Mouse (Mus musculus): ENCODE results near the gene Bhlhe41.

Bhlhe41 gene

DNA sequence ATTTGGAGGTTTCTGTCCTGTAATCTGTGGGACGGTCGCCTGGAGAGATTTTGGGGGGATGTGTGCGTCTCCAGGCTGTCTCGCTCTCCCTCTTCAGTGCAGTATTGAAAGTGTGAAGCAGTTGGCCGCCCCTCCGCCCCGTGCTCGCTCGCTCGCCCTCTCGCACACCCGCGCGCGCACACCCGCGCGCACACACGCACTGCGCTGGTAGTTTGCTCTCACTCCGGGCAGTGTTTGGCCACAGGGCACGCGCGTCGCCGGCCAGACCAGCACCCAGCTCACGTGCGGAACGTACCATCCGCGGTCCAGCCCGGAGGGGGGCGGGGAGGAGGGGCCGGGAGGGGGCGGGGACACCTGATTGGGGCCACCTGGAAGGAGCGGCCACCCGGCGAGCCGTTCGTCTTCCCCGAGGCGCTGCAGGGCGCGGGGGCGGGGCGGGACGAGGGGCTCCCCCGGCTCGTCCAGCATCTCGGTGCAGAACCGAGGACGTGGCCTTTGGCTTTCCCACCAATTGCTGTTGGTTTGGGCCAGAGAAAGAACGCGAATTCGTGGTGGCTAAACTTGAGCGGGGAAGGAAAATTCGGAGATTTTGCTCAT lies at the start of gene Bhlhe41:
Gene Bhlhe41, minus strand, starts transcription at position 270 of the 597 bp plus-strand sequence.
- no peak for DNase-seq (ENCODE audit: low spot score)

DNA sequence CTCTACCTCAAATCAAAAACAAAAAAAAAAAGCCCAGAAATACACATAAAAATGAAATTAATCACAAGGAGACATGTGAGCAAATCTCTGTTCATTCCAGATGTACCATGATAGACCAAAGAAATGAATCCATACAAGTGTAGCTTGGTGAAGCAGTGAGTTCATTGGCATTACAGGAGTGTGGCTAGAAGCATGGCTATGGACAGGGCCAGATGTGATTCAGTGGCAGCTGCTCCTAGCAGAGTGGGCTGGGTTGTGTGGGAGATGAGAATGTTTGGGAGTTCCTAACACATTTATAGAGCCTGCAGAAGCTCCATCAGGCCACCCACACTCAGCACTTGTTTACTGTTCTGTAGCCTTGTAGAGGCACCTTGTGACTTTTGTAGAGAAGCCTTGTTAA lies 46.9 kb upstream of the Bhlhe41 start:
- DNase-seq (ENCODE audit: low spot score) = no peak

DNA sequence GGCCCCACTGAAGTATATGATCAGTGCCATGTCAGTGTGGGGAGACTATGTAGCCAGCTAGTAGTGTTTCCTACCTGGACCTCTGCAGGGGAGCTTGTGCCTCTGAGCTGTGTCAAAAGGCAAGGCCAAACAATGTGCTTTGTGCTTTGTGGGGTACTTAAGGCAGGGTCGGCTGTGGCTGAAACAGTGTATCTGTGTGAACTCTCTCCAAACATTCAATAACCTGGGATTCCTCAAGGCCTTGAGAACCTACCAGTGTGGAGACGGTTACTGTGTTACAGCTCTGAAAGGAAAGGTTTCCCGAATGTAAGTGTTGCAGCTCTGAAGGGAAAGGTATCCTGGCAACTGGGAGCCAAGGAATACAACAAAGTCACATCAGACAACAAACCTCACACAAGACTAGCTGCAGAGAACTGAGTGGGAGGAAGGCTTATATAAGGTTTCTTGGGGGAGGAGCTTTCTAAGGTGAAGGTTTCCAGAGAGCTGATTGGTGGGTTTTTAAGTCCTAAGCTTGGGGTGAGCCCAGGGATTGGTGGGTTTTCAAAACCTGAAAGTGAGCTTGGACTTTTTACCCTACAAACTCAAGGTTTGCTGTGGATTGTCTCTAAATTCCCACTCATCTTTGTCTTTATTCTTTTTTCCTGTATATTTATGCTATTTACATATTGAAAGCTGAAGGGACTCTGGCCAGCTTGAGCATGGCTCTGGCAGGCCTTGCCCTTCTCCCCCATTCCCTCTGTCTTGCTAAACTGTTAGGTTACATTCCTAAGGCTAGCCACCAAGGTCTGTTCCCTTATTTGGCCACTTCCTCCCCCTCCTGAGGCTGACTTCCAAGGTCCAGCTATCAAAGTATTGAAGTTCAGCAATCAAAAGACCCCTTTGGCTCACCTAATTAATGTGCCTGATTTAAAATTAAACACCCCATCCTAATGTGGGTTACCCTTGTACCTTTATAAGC lies 45.4 kb upstream of the Bhlhe41 start:
- DNase-seq (ENCODE audit: low spot score) = no peak

DNA sequence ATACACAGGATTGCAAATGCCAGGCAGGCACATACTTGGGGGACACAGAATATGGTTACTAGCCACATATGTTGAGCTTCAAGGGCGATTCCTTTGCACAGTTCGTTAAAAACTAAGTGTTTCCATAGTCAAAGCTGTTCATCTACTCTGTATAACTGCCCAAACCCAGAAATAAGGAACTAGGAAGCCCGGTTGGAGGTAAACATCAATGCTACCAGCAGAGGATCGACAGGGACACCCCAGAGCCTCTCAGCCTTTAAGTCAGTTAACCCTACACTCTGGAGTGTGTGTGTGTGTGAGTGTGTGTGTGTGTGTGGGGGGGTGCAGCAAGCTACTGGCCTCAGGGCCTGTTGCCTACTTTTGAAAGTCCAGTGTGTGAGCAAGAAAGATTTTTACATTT lies 44.6 kb upstream of the Bhlhe41 start:
- DNase-seq (ENCODE audit: low spot score) = no peak

DNA sequence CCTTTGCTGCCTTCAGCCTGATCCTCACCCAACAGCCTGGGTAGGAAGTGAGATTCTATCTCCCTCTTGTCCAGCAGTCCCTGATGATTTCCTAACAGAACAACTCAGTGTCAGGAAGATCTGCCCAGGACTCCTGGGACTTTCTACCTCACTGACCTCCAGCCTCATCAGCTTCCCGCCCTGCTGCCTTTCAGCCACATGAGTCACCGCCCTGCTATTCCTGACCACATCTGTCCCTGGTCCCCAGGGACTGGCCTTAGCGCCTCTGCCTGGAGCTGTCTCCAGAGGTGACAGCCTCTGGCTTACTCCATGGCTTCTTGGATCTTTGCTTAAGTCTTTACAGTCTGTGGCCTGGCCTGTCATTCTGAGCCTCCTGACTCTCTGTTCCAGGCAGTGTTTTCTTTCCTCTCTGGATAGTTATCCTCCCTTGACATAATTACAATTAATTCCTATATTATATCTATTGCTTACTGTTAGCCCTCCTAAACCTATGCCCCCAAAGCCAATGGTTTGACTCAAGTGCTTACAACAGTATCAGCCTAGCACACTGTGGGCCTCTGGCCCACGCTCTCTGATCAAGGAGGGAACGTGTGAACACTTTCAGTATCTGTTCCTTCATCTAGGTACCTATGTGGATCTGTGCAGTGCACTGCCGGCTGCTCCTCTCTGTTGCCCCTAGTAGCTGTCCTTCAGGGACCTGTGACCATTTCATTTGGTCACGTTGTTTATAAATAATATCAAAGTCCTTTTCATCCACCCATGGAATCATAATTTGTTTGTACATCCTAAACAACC lies 40.9 kb upstream of the Bhlhe41 start:
- no peak for DNase-seq (ENCODE audit: low spot score)

DNA sequence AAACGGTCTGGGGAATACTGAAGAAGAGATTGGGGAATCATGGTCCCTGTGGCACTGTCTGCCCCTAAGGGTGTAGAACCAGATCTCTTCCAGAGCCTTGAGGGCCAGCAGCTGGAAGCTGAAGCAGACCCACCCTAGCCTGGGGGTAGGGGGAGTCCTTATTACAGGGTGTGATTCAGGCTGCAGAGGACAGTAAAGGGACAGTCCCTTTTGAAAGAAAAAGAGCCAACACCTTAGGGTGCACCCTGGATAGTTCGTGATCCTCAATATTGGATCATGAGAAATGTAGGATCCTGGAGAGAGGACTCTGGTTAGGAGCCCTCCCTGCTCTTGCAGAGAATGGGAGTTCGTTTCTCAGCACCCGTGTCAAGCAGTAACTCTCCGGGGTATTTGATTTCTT lies 39.3 kb upstream of the Bhlhe41 start:
- no peak for DNase-seq (ENCODE audit: low spot score)

DNA sequence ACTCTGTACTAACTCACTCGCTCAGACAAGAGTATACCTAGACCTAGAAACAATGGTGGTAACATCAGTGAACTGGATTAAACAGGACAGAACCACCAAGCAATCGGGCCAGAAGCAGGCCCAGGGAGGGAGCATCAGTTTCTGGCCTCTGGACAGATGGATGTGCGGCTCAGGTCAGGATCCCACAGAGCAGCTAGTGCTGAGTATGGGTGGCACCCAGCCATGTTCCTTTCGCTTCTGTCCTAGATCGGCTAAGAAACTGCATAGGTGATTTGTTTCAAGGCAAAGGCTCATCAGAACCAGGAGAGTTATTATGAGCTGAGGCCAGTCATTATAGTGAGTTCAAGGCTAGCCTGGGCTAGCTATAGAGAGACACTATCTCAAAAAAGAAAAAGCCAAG lies 38.8 kb upstream of the Bhlhe41 start:
- no peak for DNase-seq (ENCODE audit: low spot score)

DNA sequence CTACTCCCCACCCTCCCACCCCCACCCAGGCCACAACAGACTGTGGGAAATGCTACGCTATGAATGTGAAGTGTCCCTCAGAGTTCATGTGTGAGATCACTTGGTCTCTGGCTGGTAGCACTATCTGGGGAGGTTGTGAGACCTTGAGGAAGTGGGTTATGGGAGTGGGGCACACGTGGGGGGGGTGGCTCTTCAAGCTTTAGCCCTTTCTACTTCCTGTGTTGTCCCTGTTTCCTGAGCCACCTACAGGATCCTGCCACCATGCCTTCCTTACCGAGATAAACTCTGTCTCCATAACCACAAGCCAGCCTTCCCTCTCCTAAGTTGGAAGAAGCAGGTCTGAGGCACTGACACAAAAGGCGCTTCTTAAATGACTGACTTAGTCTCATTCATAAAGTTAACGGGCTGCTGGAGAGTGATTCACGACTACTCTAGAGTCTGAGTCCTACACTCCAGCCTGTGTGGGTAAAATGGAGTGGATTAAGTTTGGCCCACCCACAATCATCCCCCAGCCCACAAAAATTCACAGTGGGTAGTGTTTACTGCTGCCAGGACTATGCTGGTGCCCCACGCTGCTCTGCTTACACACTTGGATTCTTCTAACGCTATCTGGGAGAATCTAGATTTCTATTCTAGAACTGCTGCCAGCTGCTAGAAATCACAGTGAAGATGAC lies 29.4 kb upstream of the Bhlhe41 start:
- no peak for DNase-seq (ENCODE audit: low spot score)

DNA sequence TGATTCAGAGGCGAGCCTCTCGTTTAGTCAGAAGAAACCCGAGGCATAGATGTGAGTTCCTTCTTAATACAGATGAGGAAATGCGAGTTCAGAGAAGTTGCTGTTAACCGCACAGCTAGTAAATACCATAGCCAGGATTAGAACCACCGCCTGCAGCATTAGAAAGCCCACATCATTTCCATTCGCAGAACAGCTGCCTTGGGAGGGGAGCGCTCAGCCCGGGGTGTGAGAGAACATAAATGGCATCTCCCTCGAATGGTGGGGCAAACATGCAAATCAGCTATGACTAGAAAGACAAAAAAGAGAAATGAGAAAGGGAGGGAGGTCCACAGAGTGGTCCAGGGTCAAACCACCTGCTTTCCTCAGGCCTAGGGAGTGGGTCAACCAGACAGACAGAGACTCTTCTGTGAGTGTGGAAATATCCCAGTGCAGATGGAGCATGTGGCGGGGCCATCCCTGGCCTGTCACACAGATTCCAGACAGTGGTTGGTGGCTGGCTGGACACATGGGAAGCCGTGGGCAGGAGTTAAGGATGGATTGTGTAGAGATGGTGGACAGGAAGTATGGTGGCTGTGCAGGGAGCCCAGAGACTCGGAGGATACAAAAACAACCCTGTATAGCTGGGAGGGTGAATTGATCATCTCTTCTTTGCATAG lies 28.1 kb upstream of the Bhlhe41 start:
- no peak for DNase-seq (ENCODE audit: low spot score)

DNA sequence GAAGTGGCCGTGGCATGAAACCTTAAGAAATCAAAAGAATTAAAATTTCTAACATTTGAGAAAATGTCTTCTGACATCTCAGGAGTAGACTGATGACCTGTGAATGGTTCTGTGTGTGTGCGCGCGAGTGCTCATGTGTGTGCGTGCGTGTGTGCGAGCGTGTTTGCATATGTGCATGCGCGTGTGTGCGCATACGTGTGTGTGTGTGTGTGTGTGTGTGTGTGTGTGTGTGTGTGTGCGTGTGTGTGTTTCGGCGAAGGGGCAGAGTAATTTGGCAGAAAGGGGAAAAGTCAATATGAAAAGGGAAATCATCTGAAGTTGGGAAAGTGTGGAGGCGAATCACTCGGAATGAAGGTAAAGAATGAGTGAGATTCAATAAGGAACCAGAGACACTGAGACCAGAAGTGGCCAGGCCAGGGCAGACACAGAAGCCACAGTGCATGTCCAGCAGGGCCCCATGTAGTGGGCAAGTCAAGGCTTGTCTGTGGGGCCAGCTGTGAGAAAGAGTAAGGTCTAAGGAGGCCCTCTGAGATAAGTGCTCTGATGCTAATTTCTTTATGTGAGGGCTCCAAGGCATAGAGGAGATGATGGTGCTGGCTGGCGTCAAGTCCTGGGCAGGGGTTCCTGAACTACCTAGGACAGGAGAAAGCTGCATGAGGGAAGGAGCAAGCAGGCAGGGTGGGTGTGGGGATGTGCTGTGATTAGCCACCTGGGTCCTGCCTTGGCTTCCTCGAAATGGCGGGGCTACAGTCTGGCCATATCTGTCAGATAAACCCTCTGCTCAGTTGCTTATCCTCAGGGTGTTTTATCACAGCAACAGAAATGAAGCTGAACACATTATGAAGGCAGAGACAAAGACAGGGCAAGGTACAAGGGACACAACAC lies 27.3 kb upstream of the Bhlhe41 start:
- no peak for DNase-seq (ENCODE audit: low spot score)

DNA sequence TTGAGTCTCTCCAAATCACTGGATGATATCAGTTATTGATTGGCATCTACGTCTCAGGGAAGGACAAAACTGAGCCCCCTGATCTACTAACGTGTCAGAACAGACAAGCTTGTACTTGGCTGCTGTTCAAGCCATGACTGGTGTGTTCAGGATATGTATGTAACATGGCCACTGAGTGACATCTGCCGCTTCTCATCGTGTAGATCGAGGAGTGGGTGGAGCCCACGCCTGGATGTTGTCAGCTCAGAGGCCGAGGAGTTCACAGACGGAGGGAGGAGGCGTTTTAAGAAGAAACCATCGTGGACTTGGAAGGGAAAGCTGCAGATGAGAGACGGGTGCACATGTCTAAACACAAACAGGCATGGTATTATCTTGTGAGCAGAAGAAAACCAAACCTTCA lies 26.6 kb upstream of the Bhlhe41 start:
- no peak for DNase-seq (ENCODE audit: low spot score)

DNA sequence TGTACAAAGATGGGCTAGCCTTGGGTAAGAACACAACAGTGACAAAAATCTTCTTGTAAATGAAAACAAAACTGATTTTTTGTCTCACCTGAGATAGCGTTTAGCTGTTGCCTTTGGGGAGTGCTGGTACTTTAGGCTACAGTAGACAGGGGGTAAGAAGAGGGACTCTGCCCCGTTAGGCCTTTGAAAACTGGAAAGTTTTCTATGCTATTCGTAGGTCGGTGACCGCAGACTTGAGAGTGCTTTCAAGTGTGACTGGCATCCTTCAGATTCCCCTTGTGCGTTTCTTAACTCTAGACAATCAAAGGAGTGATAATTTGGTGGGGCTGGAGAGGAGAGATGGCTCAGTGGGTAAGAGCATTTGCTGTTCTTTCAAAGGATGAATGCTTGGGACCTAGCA lies 22.4 kb upstream of the Bhlhe41 start:
- no peak for DNase-seq (ENCODE audit: low spot score)

DNA sequence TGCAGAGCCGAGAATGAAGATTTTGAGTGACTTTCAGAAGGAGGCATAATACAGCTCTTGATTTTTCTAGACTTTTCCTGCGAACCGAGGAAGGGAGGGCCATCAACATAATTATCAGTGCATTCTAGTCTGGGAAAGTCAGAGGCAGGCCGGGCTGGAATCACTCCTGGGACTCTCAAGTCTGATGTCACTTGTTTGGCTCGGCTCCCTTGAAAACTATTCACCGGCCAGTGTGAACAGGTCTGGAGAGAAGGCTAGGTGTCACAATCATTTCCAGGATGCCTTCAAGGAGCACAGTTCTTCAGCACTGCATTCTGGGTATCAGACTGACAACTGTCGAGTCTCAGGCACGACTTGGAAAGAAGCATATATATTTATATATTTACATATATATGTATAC lies 20.9 kb upstream of the Bhlhe41 start:
- no peak for DNase-seq (ENCODE audit: low spot score)

DNA sequence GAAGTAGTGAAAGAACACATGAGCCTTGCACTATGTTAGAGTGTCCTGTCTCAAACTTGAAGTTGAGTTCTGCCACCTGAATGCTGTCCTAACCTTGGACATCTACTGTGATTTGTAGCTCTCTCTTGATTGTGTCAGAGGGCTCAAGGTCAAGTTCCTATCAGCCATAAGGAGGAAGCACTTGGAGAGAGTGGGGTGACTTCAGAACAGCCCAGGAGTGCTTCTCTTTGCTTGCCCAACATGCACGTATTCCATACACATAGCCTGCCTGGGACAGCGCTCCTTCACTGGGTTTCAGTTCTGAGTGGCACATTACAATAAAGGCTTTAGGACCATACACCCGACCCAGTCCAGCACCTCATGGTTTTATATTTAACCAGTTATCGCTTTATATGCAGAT lies 19.7 kb upstream of the Bhlhe41 start:
- DNase-seq (ENCODE audit: low spot score) = no peak

DNA sequence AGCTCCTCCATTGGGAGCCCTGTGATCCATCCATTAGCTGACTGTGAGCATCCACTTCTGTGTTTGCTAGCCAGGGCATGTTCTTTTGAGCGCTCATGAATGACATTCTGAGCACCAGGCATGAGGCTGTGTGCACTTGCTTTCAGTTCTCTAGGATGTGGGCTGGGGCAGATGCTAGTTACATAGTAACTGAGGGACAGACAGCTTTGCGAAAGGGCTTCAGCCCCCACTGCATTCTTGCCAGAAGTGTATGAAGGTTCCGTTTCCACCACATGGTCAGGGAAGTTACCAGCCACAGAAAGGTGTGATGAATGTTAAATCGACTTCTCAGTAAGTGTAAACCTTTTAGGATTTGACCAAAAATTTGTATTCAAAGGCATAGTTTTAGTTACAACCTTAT lies 18.3 kb upstream of the Bhlhe41 start:
- no peak for DNase-seq (ENCODE audit: low spot score)

DNA sequence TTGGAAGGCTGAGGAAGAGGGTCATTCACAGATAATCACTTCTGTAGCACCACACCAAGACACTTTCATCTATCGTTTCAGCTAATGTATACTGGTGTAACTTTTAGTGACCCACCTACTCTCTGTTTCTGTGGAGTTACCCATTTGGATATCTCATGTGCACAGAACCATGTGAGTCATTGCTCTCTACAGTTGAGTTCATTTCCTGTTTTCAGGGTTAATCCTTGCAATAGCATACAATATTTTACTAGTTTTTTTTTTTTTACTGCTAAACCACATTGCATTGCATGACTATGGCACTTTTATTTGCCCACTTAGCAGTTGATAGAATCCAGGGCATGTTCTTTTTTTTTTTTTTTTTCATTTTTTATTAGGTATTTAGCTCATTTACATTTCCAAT lies 17.7 kb upstream of the Bhlhe41 start:
- DNase-seq (ENCODE audit: low spot score) = no peak

DNA sequence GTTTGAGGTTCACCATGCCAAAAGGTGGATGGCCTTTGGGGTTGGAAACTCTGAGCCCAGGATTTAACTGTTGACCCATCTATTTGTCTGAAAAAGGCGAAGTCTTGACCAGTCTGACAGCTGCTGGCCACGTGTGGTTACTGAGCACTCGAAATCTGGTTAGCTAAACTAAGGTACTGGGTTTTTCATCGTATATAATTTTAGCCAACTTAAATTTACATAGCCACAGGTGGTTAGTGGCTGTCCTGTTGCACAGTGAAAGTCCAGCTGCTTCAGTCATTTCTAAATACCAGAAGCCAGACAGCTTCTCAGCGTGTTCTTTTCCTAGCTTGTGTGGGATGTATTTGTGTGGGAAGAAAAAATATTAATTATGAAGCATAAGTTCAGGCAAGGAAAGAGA lies 15.3 kb upstream of the Bhlhe41 start:
- no peak for DNase-seq (ENCODE audit: low spot score)

DNA sequence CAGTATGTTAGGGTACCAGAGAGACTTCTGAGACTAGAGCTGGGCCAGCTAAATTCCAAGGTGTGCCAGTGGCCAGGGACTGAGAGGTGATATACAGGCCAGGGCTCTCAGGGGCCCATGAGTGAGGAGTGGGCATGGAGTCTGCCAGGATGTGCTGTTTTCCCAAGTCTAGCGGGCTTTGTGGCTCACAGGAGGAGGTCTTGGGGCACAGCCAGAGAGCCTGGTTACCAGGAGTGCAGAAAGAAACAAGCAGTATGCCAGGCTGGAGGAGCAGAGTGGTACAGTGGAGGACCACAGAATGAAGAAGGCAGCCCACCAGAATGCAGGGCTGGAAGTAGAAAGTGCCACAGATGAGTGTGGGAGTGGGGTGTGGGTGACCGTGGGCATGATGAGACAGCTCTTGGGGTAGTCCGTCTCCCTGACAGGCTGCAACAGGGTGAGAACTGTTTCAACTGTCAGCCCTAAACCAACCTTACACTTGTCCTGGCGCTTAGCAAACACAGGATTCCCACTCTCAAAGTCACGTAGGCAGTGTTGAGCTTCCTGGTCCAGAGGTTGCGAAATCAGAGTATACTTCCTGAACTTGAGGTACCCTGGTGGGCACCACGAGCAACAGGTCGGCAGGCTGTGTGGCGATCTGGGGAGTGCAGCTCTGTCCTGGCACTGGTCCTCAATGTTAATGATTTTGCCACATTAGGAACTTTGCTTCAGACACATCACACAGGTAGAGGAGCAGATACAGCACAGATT lies 11.8 kb upstream of the Bhlhe41 start:
- DNase-seq (ENCODE audit: low spot score) = no peak

DNA sequence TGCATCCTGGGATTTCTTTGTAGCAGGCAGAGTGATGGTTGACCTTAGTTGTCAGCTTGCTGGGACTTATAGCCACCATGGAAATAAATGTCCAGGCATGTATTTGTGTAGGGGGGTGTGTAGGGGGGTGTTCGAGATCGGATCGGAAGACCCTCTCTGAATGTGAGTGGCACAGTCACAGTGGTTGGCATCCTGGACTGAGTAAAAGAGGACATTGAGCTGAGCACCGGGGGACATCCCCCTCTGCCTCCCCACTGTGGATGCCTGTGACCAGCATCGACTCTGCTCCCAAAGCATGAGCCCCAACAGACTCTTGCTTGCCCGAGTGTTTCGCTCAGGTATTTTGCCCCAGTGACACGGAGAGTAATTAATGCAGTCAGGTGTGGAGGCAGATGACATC lies 8.0 kb upstream of the Bhlhe41 start:
- DNase-seq (ENCODE audit: low spot score) = no peak

DNA sequence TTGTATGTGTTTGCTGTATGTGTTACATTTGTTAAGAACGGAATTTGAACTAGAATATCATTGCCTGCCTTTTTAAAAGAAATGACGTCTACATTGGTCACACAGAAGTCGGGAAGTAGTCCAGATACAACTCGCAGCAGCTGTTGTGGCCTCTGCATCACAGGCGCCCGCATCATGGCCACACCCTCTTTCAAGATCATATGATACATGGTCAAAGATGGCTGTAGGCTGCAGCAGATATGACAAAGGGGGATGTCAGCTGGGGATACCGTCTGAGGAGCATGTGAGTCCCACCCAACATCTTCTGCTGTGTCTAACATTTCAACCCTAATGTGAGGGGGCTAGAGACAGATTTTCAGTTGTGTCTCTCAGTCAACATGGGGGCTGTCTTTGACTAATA lies 6.7 kb upstream of the Bhlhe41 start:
- no peak for DNase-seq (ENCODE audit: low spot score)

Measured in layer of hippocampus, adult 9-10 months (tissue).